Mouse (Mus musculus) forebrain, embryonic 13.5 days (tissue): ENCODE results near the gene Gm11549. TPM values are rescaled to one million over a fixed set of nuclear protein-coding genes. Genes with fewer than 3 reads are reported as not detected.

ENCODE experiments used
- ATAC-seq: fragments of 200-750 bp; cut with Nextera tagmentation; 2 replicates; pipeline ENCODE4 v1.8.0; 2017
- H3K27ac ChIP-seq: fragments of 300-500 bp; sonication (generic); 2 replicates; pipeline ENCODE4 v1.5.1; 2015; ENCODE audit warnings: inconsistent platforms, mild to moderate bottlenecking, moderate library complexity
- H3K27me3 ChIP-seq: fragments of 300-500 bp; sonication (generic); 2 replicates; pipeline ENCODE4 v1.6.1; 2015; ENCODE audit warnings: mild to moderate bottlenecking, inconsistent platforms
- H3K36me3 ChIP-seq: fragments of 300-500 bp; sonication (generic); 2 replicates; pipeline ENCODE4 v1.6.1; 2015; ENCODE audit warnings: mild to moderate bottlenecking, inconsistent platforms; ENCODE audit not compliant: poor library complexity, severe bottlenecking
- H3K4me1 ChIP-seq: fragments of 300-500 bp; sonication (generic); 2 replicates; pipeline ENCODE4 v1.6.1; 2015; ENCODE audit warnings: inconsistent platforms
- H3K4me2 ChIP-seq: fragments of 300-500 bp; sonication (generic); 2 replicates; pipeline ENCODE4 v1.6.1; 2015; ENCODE audit warnings: inconsistent platforms, mild to moderate bottlenecking, moderate library complexity
- H3K4me3 ChIP-seq: fragments of 300-500 bp; sonication (generic); 2 replicates; pipeline ENCODE4 v1.5.1; 2015; ENCODE audit warnings: mild to moderate bottlenecking, inconsistent platforms
- H3K9ac ChIP-seq: fragments of 300-500 bp; sonication (generic); 2 replicates; pipeline ENCODE4 v1.6.1; 2015; ENCODE audit warnings: mild to moderate bottlenecking, inconsistent platforms
- H3K9me3 ChIP-seq: fragments of 300-500 bp; sonication (generic); replicated peaks from 2 replicates; pipeline ENCODE4 v1.6.1; 2016; ENCODE audit warnings: inconsistent platforms
- WGBS: fragments of 180-500 bp; shearing (Covaris S2); methylation state at CpG from one replicate; pipeline ENCODE4 v1.1.7; 2015; 5-methylcytosine and 5-hydroxymethylcytosine counted together
- polyA plus RNA-seq: library from polyadenylated mRNA; unstranded; fragments of >200 nt; fragmentation: Nextera tagmentation; extraction: Ambion mirVana; gene quantifications from 2 replicates; pipeline ENCODE4 v1.2.1, GENCODE M21; 2015

The Gm11549 gene
- polyA plus RNA-seq, 1 experiment from 2014 or later = 0.57 TPM

GRCm38 (mm10) chr3:36537701-36538470 lies 16.3 kb upstream of the Gm11549 start:
- WGBS = 90% methylated on average over 4 of the region's 4 CpGs
- ATAC-seq = no peak
- Histone ChIP-seq H3K9ac (no peak overlapping the region), H3K27ac (no peak overlapping the region), H3K9me3 (no peaks in the 10 kb centered on the region), H3K27me3 (no peaks in the 10 kb centered on the region), H3K4me1 (0 out of 2 replicates have a peak, but pooled peaks cover 5% of the 10 kb centered on the region), H3K36me3 (no peaks in the 10 kb centered on the region), H3K4me2 (no peak overlapping the region), H3K4me3 (no peak overlapping the region)

GRCm38 (mm10) chr3:36536041-36536440 lies 14.4 kb upstream of the Gm11549 start:
- ATAC-seq = no peak
- 94% methylated on average over 12 of the region's 12 CpGs for whole genome bisulfite sequencing

GRCm38 (mm10) chr3:36533201-36533672 lies 11.6 kb upstream of the Gm11549 start:
- H3K27me3 ChIP-seq = no peaks in the 10 kb centered on the region; the same call in 1 of the 2 replicates
- no peak overlapping the region for H3K9ac ChIP-seq
- H3K9me3 ChIP-seq = no peaks in the 10 kb centered on the region
- ATAC-seq = no peak
- H3K4me3 ChIP-seq = no peak overlapping the region
- no peaks in the 10 kb centered on the region for H3K36me3 ChIP-seq
- no peak overlapping the region for H3K27ac ChIP-seq
- peaks cover 21% of the 10 kb centered on the region for H3K4me1 ChIP-seq
- 3% methylated on average over 1 of the region's 1 CpGs for WGBS
- no peak overlapping the region for H3K4me2 ChIP-seq

More at GRCm38 (mm10) chr3:36536041-36536440, 14.4 kb upstream of the Gm11549 start:
- no peaks in the 10 kb centered on the region; the same call in 1 of the 2 replicates for H3K27me3 ChIP-seq
- H3K4me1 ChIP-seq = peaks cover 16% of the 10 kb centered on the region
- no peaks in the 10 kb centered on the region for H3K36me3 ChIP-seq
- H3K9ac ChIP-seq = no peak overlapping the region
- H3K9me3 ChIP-seq = no peaks in the 10 kb centered on the region
- H3K4me3 ChIP-seq = no peak overlapping the region
- no peak overlapping the region for H3K27ac ChIP-seq
- H3K4me2 ChIP-seq = no peak overlapping the region

- 36% methylated on average over 7 of the region's 7 CpGs for WGBS
- Histone ChIP-seq H3K9me3 (no peaks in the 10 kb centered on the region), H3K27ac (no peak overlapping the region), H3K36me3 (no peaks in the 10 kb centered on the region), H3K9ac (no peak overlapping the region), H3K4me1 (peaks cover 21% of the 10 kb centered on the region), H3K4me2 (no peak overlapping the region), H3K27me3 (no peaks in the 10 kb centered on the region; the same call in 1 of the 2 replicates), H3K4me3 (no peak overlapping the region)
- no peak for ATAC-seq
Measured at GRCm38 (mm10) chr3:36532738-36533137, 11.1 kb upstream of the Gm11549 start.

- no peak for ATAC-seq
- H3K4me1 ChIP-seq = peaks cover 21% of the 10 kb centered on the region
- H3K27me3 ChIP-seq = no peaks in the 10 kb centered on the region; the same call in 1 of the 2 replicates
- 23% methylated on average over 18 of the region's 18 CpGs for WGBS
- no peak overlapping the region for H3K9ac ChIP-seq
- H3K4me3 ChIP-seq = peak overlapping the region; percentile 5; the same call in 1 of the 2 replicates
- no peak overlapping the region for H3K27ac ChIP-seq
- H3K36me3 ChIP-seq = no peaks in the 10 kb centered on the region
- no peaks in the 10 kb centered on the region for H3K9me3 ChIP-seq
- peak overlapping the region; percentile 50 for H3K4me2 ChIP-seq
Measured at GRCm38 (mm10) chr3:36531979-36532542, 10.4 kb upstream of the Gm11549 start.

- H3K4me3 ChIP-seq = no peak overlapping the region
- no peak overlapping the region for H3K4me2 ChIP-seq
- 52% methylated on average over 2 of the region's 2 CpGs for WGBS
- no peak for ATAC-seq
- peaks cover 21% of the 10 kb centered on the region for H3K4me1 ChIP-seq
- no peak overlapping the region for H3K27ac ChIP-seq
- H3K9ac ChIP-seq = no peak overlapping the region
- H3K36me3 ChIP-seq = no peaks in the 10 kb centered on the region
- H3K9me3 ChIP-seq = no peaks in the 10 kb centered on the region
- H3K27me3 ChIP-seq = no peaks in the 10 kb centered on the region; the same call in 1 of the 2 replicates
Measured at GRCm38 (mm10) chr3:36531242-36531641, 9.6 kb upstream of the Gm11549 start.

GRCm38 (mm10) chr3:36530781-36531180 lies 9.2 kb upstream of the Gm11549 start:
- ATAC-seq = no peak; the same call in 1 of the 2 replicates
- H3K27ac ChIP-seq = no peak overlapping the region
- no peaks in the 10 kb centered on the region; the same call in 1 of the 2 replicates for H3K27me3 ChIP-seq
- H3K4me3 ChIP-seq = no peak overlapping the region
- WGBS = 79% methylated on average over 5 of the region's 5 CpGs
- H3K9ac ChIP-seq = no peak overlapping the region
- H3K4me2 ChIP-seq = no peak overlapping the region
- no peaks in the 10 kb centered on the region for H3K36me3 ChIP-seq
- H3K4me1 ChIP-seq = peaks cover 21% of the 10 kb centered on the region
- H3K9me3 ChIP-seq = no peaks in the 10 kb centered on the region

- Histone ChIP-seq H3K27me3 (no peaks in the 10 kb centered on the region; the same call in 1 of the 2 replicates), H3K9ac (no peak overlapping the region), H3K4me2 (no peak overlapping the region), H3K36me3 (no peaks in the 10 kb centered on the region), H3K27ac (no peak overlapping the region), H3K4me3 (no peak overlapping the region), H3K9me3 (no peaks in the 10 kb centered on the region), H3K4me1 (peaks cover 21% of the 10 kb centered on the region)
- peak; percentile 78 for ATAC-seq
- WGBS = 88% methylated on average over 6 of the region's 6 CpGs
Measured at GRCm38 (mm10) chr3:36530345-36530744, 8.7 kb upstream of the Gm11549 start.

GRCm38 (mm10) chr3:36524466-36524865 lies 2.9 kb upstream of the Gm11549 start:
- Histone ChIP-seq H3K4me2 (no peak overlapping the region), H3K27ac (no peak overlapping the region), H3K27me3 (peaks cover 31% of the 10 kb centered on the region), H3K36me3 (no peaks in the 10 kb centered on the region), H3K4me3 (no peak overlapping the region), H3K4me1 (peaks cover 14% of the 10 kb centered on the region), H3K9me3 (no peaks in the 10 kb centered on the region), H3K9ac (no peak overlapping the region)
- ATAC-seq = no peak
- 88% methylated on average over 3 of the region's 3 CpGs for WGBS

- Histone ChIP-seq H3K9ac (no peak overlapping the region), H3K4me2 (peak overlapping the region; percentile 96), H3K4me3 (no peak overlapping the region), H3K4me1 (peaks cover 14% of the 10 kb centered on the region), H3K27me3 (peaks cover 31% of the 10 kb centered on the region), H3K27ac (no peak overlapping the region), H3K36me3 (no peaks in the 10 kb centered on the region), H3K9me3 (no peaks in the 10 kb centered on the region)
- 2% methylated on average over 4 of the region's 4 CpGs for WGBS
- no peak for ATAC-seq
Measured at GRCm38 (mm10) chr3:36522137-36522536, 524 bp upstream of the Gm11549 start.

GRCm38 (mm10) chr3:36516196-36516595 lies 5.4 kb downstream of the Gm11549 start:
- no peak overlapping the region for H3K4me3 ChIP-seq
- no peaks in the 10 kb centered on the region for H3K36me3 ChIP-seq
- H3K27me3 ChIP-seq = peaks cover 13% of the 10 kb centered on the region
- no peaks in the 10 kb centered on the region for H3K9me3 ChIP-seq
- no peak overlapping the region for H3K4me2 ChIP-seq
- H3K9ac ChIP-seq = no peak overlapping the region
- no peak for ATAC-seq
- no peak overlapping the region for H3K27ac ChIP-seq
- WGBS = 88% methylated on average over 9 of the region's 9 CpGs
- peaks cover 4% of the 10 kb centered on the region for H3K4me1 ChIP-seq

- H3K4me3 ChIP-seq = no peak overlapping the region
- H3K36me3 ChIP-seq = no peaks in the 10 kb centered on the region
- H3K4me1 ChIP-seq = no peaks in the 10 kb centered on the region
- no peak overlapping the region for H3K4me2 ChIP-seq
- H3K9ac ChIP-seq = no peak overlapping the region
- 85% methylated on average over 6 of the region's 6 CpGs for WGBS
- no peak for ATAC-seq
- no peaks in the 10 kb centered on the region for H3K9me3 ChIP-seq
- no peaks in the 10 kb centered on the region for H3K27me3 ChIP-seq
- no peak overlapping the region for H3K27ac ChIP-seq
Measured at GRCm38 (mm10) chr3:36511491-36511890, 10.1 kb downstream of the Gm11549 start.
